Mouse (Mus musculus): Measurements from ENCODE around the gene 1700006A11Rik. TPM values are rescaled to one million over a fixed set of nuclear protein-coding genes. Genes with fewer than 3 reads are reported as not detected.

1700006A11Rik gene
- not detected for polyA plus RNA-seq (2017; shearing (Covaris generic))

GRCm38 (mm10) chr3:124425940-124426339 lies at the start of gene 1700006A11Rik:
Gene 1700006A11Rik, minus strand, starts transcription at chr3:124426040.

Other genes starting within 250 kb of the 1700006A11Rik start
- not detected for gene Tram1l1, start 105.2 kb downstream of the 1700006A11Rik start, polyA plus RNA-seq (2017; shearing (Covaris generic))
- not detected for gene 1700003H04Rik, start 155.1 kb upstream of the 1700006A11Rik start, polyA plus RNA-seq (2017; shearing (Covaris generic))

All from CD4-positive, CD25-positive, alpha-beta regulatory T cell, adult 9 weeks (primary cell).